Mouse (Mus musculus): ENCODE results near the gene Il27ra.

Il27ra gene

DNA sequence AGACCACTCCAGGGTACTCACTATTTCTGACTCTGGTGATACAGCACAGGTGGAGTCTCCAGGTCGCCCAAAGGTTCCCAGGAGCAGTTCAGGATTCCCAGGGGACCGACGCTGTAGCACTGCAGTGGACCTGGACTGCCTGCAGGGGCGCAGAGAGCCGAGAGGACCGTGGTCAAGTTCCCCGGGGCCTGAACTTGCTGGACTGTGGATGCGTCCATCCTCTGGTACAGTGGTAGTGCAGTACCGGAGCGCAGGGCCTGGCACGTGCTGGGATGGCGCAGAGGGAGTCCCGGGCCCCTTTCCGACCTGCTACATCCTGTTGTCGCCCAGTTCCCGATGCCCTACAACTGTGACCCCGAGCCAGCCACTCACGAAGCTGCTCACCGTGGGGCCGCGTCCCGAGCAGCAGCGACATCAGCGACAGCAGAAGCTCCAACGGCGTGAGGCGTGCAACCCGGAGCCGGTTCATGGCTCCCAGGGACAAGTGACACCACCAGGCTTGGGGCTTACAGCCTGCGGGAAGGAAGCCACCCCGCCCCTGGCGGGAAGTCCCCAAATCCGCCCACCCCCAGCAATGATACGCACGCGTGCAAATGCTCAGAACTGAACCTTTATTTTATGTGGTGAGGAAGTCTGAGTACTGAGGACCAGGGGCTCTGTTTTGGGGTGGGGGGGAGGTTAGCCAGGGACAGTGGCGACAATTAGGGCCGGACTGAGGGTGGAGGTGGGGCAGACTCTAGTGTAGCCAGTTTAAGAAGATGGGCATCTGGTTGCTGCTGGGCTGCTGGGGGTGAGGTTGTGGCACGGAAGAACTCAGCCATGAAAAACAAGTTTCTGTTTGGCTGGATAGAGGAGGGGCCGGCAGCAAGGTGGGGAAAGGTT, at the start of gene Il27ra:
TSS of gene Il27ra (minus strand) at position 524 of the 882 bp plus-strand sequence.
- in situ Hi-C loops (cut with MboI, MseI) = no loop called here

- in situ Hi-C loops (cut with MboI, MseI) = no loop called here
Observed at GRCm38 (mm10) chr8:84090585-84090984, 48.2 kb upstream of the Il27ra start.

DNA sequence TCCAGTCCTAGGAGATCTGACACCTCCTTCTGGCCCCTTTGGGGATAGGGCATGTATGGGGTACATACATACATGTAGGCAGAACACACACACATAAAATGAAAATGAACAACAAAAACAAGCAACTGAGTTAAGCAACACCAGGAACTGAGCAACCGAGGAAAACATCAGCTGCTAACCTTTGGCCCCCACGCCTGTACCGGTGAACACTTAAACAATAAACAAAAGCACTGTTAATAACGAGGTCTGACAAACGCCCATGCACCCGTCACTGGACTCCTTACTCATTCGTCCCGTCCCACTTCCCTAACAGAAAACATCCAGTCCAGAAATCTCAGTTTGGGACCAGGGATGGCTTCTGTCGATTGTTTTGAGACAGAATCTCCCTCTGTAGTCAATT, 46.9 kb upstream of the Il27ra start:
- in situ Hi-C loops (cut with MboI, MseI) = loop anchor here (5.0 kb wide), 1 partner anchor 62 kb away; no protein-coding TSS in a partner anchor

GRCm38 (mm10) chr8:84087821-84088220, 45.4 kb upstream of the Il27ra start:
- in situ Hi-C loops (cut with MboI, MseI) = loop anchor here (5.0 kb wide), 1 partner anchor 61 kb away; no protein-coding TSS in a partner anchor

DNA sequence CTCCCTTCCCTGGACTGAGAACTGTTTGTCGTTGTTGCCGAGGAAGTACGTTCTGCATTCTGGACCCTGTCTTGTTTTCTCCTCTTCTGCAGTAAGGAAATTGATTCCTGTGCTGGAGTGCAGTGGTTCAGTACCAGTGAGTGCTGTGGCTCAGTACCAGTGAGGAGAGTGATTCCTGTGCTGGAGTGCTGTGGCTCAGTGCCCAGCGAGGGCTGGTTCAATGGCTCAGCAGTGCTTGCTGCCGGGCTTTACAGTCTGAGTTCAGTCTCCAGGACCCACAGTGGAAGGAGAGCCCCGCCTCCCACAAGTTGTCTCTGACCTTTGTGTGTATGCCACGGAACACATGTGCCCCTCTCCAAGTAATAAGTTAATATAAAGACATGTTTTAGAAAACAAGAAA, 44.8 kb upstream of the Il27ra start:
- in situ Hi-C loops (cut with MboI, MseI) = loop anchor here (5.0 kb wide), 1 partner anchor 60 kb away; no protein-coding TSS in a partner anchor

- in situ Hi-C loops (cut with MboI, MseI) = loop anchor here (5.0 kb wide), 1 partner anchor 57 kb away; no protein-coding TSS in a partner anchor
Observed at GRCm38 (mm10) chr8:84084341-84085115, 42.1 kb upstream of the Il27ra start.

- in situ Hi-C loops (cut with MboI, MseI) = no loop called here
Observed at GRCm38 (mm10) chr8:84083829-84084241, 41.4 kb upstream of the Il27ra start.

DNA sequence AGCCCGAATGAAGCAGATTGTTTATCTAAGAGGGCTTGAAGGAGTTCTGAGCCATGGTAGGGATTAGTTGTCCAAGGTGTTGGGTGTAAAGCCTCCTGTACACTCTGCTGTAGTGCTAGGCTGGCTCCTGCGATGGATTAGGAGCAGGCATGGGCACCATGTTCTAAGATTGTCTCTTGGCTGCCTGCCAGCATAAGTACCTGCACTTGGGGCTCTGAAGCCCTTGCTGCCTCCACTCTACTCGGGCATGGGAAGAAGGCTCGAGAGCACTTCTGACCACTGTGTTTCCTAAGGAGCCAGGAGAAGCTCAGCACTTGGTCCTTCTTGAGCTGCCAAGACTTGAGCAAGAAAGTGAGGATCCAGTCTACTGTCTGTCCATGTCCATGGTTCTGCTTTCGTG, 36.8 kb upstream of the Il27ra start:
- in situ Hi-C loops (cut with MboI, MseI) = no loop called here

DNA sequence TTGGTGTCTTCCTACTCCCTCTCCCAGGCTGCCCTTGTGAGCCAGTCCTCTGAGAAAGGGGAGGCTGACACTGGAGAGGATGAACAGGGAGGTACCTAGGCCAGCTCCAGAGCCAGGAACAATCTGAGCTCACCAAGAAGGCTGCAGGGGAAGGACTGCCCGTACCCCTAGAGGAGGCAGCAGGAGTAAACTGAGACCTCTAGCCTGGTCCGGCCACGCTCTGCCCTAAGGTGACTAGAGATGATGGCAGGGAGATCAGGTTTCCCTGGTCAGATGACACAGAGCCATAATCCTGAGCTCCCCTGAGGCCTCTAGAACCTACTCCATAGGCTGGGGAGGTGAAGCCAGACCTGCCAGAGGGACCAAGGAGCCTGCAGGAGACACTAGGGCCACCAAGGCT, 34.5 kb upstream of the Il27ra start:
- in situ Hi-C loops (cut with MboI, MseI) = no loop called here

- in situ Hi-C loops (cut with MboI, MseI) = no loop called here
Observed at GRCm38 (mm10) chr8:84076412-84076811, 34.0 kb upstream of the Il27ra start.

- in situ Hi-C loops (cut with MboI, MseI) = loop anchor here (5.0 kb wide), 1 partner anchor 59 kb away; no protein-coding TSS in a partner anchor
Observed at GRCm38 (mm10) chr8:84073230-84073976, 31.0 kb upstream of the Il27ra start.

DNA sequence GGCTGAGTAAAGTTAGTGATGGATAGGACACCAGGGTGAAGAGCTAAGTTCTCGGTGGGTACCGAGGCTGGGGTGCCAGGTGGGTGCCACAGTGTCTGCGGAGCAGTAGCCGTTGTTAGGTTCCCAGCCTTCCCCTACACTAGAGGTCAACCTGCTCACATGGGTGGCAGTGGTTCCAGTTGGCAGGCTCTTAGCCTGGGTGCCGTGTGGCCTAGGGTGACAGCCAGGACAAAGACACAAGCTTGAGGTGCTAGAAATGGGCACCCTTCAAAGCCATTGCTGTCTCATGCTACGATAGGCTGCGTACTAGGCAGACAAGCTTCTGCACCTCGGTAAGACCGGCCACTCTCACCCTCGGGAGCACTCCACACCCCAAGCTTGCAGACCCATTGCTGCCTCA, 29.9 kb upstream of the Il27ra start:
- in situ Hi-C loops (cut with MboI, MseI) = loop anchor here (5.0 kb wide), 1 partner anchor 60 kb away; no protein-coding TSS in a partner anchor

DNA sequence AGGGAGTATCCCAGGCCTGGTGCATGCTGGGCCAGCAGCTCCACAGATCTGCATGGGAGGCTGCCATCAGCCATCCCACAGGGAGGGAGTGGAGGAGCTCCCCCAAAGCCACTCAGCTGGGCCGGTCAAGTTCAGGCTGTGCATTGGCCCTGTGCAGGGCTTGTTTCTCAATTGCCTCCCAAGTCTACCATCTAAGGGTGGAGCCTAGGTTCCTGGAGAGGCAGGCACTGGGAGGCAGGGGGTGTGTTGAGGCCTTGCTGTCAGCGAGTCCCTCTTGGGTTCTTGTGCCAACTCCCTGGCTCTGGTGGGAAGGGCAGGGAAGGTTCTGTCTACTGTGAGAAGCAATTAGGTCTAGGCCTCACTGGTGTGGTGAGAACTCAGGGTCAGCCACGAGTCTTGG, 29.5 kb upstream of the Il27ra start:
- in situ Hi-C loops (cut with MboI, MseI) = loop anchor here (5.0 kb wide), 1 partner anchor 60 kb away; no protein-coding TSS in a partner anchor

- in situ Hi-C loops (cut with MboI, MseI) = loop anchor here (5.0 kb wide), 1 partner anchor 62 kb away; no protein-coding TSS in a partner anchor
Observed at GRCm38 (mm10) chr8:84070667-84071066, 28.3 kb upstream of the Il27ra start.

DNA sequence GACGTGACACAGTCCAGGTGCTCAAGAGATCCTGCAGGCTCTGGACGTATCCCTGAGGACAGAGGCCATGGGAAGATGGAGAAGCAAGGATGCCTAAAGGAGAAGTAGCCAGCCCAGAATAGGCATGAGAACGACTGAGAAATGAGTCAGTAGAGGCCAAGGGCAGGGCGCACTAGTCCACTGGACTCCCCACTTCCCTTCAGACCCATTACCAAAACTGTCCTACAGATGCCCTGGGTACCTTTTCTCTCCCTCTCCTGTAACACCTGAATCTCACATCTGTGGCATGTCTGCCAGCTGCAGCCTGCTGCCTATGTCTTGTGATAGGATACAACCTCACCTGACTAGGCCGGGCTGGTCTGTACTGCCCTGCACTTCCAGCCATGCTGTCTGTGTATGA, 27.9 kb upstream of the Il27ra start:
- in situ Hi-C loops (cut with MboI, MseI) = loop anchor here (5.0 kb wide), 1 partner anchor 62 kb away; no protein-coding TSS in a partner anchor

GRCm38 (mm10) chr8:84069750-84070149, 27.4 kb upstream of the Il27ra start:
- in situ Hi-C loops (cut with MboI, MseI) = loop anchor here (5.0 kb wide), 1 partner anchor 63 kb away; no protein-coding TSS in a partner anchor

DNA sequence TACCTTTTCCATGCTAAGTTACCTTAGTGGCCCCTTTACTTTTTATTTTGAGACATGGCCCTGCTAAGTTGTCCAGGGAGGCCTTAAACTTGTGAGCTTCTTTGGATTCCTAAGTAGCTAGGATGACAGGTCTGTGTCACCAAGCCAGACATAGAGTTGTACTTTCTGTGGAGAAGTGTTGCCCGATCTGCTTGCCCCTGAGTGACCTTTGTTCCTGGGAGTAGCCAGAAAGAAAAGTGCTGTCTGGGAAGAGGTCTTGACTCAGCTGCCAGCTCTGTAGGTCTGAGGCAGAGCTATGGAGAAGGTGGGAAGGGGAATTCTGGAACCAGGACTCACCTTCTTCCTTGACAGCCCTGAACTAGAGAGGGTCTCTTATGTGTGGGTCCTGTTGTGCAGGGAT, 26.8 kb upstream of the Il27ra start:
- in situ Hi-C loops (cut with MboI, MseI) = no loop called here

DNA sequence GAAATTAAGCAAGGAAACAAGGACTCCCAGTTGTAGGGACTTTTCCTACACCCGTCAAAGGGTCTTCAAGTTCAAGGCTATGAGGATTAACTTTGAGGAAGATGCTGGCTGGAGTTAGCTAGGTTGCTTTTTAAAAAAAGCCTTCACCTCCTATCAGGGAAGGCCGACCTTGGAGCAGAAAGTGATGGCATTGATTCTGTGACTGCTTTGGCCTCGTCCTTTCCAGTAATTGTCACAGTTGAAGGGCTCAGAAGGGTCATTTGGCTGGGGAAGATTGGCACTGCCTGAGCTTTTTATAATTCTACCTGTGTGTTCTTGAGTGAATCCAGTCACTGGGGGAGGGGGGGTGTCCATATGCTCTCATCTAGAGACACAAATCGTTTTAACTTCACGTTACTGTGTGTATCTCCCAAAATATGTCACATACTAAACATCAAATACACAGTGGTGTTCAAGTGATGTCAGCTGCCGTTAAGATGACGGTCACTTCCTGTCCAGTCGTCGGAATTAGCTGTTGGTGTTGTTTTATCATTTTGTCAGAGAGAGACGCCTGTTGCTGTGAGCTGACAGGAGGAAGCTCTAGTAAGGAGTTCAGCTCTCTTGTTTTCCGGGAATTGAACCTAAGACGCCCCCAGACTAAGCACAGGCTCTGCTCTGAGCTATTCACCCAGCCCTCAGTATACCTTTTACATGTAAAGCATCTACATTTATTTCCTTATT, 26.1 kb upstream of the Il27ra start:
- in situ Hi-C loops (cut with MboI, MseI) = no loop called here

DNA sequence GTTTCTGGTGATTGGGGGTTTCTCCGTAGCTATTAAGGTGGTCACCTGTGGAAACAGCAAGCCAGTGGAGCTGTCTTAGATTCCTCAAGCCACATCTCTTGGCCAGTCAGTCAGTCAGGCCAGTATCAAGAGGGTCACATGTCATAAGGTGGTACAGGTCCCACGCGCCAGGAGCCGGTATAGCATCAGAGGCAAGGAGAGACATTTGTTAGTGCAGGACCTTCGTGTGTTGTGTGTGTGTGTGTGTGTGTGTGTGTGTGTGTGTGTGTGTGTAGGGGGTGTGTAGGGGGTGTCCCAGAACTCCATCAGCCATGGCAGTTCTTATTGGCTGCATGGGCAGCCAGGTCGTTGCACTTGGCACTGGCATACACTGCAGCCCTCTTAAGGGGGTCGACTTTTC, 25.5 kb upstream of the Il27ra start:
- in situ Hi-C loops (cut with MboI, MseI) = no loop called here

DNA sequence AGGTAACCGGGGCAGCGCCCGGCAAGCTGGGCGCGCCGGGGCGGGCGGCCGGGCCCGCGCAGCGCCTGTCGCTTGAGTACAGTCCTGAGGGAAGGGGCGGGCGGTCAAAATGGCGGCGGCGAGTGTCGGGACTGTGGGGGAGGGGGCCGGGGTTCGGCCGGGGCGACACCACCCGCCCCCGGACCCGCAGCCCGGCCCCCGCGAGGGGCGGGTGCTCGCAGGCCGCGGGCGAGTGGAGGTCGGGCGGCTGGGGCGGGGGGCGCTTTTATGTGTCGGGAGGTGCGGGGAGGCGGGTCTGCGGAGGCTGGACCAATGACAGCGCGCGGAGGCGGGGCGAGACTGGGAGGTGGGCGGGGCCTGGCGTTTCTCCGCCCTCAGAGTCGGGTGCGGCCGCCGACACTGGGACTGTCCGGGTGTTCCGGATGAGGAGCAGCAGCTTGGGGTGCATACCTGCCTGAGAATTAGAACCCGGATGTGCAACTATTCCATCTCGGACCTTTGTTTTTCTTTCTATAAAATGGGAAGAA, 24.7 kb upstream of the Il27ra start:
- in situ Hi-C loops (cut with MboI, MseI) = no loop called here

Data from T-helper 2 cell (primary cell).